Mouse (Mus musculus) hindbrain, postnatal 0 days (tissue): ENCODE data around the gene Gm17428. TPM values are rescaled to one million over a fixed set of nuclear protein-coding genes. Genes with fewer than 3 reads are reported as not detected.

ENCODE experiments used
- ATAC-seq: fragments of 200-750 bp; cut with Nextera tagmentation; 2 replicates; pipeline ENCODE4 v1.8.0; 2017; ENCODE audit warnings: mild to moderate bottlenecking, moderate TSS enrichment, moderate library complexity
- DNase-seq: peaks from one replicate; pipeline ENCODE4 v3.0.0-alpha.2; 2015; ENCODE audit warnings: low spot score
- H3K27ac ChIP-seq: fragments of 300-500 bp; sonication (generic); 2 replicates; pipeline ENCODE4 v1.5.1; 2014; ENCODE audit warnings: mild to moderate bottlenecking
- H3K27me3 ChIP-seq: fragments of 300-500 bp; sonication (generic); 2 replicates; pipeline ENCODE4 v1.6.1; 2014; ENCODE audit warnings: low read length, mixed read lengths; ENCODE audit not compliant: insufficient read depth
- H3K36me3 ChIP-seq: fragments of 300-500 bp; sonication (generic); 2 replicates; pipeline ENCODE4 v1.6.1; 2014; ENCODE audit warnings: low read length, mixed read lengths; ENCODE audit not compliant: insufficient read depth
- H3K4me1 ChIP-seq: fragments of 300-500 bp; sonication (generic); 2 replicates; pipeline ENCODE4 v1.6.1; 2014; ENCODE audit warnings: antibody characterized with exemption, low read length, mixed read lengths; ENCODE audit not compliant: insufficient read depth
- H3K4me2 ChIP-seq: fragments of 300-500 bp; sonication (generic); 2 replicates; pipeline ENCODE4 v1.6.1; 2014; ENCODE audit warnings: low read depth, mild to moderate bottlenecking, low read length, moderate library complexity, mixed read lengths
- H3K4me3 ChIP-seq: fragments of 300-500 bp; sonication (generic); 2 replicates; pipeline ENCODE4 v1.5.1; 2014; ENCODE audit warnings: low read length
- H3K9ac ChIP-seq: fragments of 300-500 bp; sonication (generic); replicated peaks from 2 replicates; pipeline ENCODE4 v1.6.1; 2014; ENCODE audit warnings: mild to moderate bottlenecking, low read length, moderate library complexity, mixed read lengths
- H3K9me3 ChIP-seq: fragments of 300-500 bp; sonication (generic); 2 replicates; pipeline ENCODE4 v1.6.1; 2016; ENCODE audit warnings: low read length, mixed read lengths
- CTCF ChIP-seq: IDR thresholded peaks from 2 replicates; pipeline ENCODE4 v1.5.1; 2016; ENCODE audit warnings: antibody characterized with exemption, control low read depth, low read depth
- WGBS: fragments of 180-500 bp; shearing (Covaris S2); extraction: QIAGEN DNeasy Blood & Tissue Kit; methylation state at CpG from one replicate; pipeline ENCODE4 v1.1.7; 2014; 5-methylcytosine and 5-hydroxymethylcytosine counted together
- microRNA counts: library from miRNA; unstranded; fragments of <30 nt; microRNA quantifications from one replicate; lab custom pipeline; 2015
- microRNA-seq, 2 experiments: library from miRNA; unstranded; fragments of <30 nt; microRNA quantifications; one replicate each; pipeline ENCODE4; 2016
- polyA plus RNA-seq: library from polyadenylated mRNA; unstranded; fragments of >200 nt; fragmentation: Nextera tagmentation; extraction: Ambion mirVana; gene quantifications from 2 replicates; pipeline ENCODE4 v1.2.1, GENCODE M21; 2015
- total RNA-seq: library from RNA; depleted of rRNA; stranded (reverse); fragments of >200 nt; gene quantifications from 2 replicates; pipeline ENCODE4 v1.2.3, GENCODE M21; 2014; rRNA removed

Gm17428 gene
- total and polyA plus RNA-seq, 2 experiments from 2014 or later = not detected

- TF ChIP-seq CTCF = no peak
- H3K9ac ChIP-seq = no peak overlapping the region
- no peaks in the 10 kb centered on the region for H3K27me3 ChIP-seq
- H3K36me3 ChIP-seq = peaks cover 30% of the 10 kb centered on the region
- WGBS = 92% methylated on average over 15 of the region's 15 CpGs
- no peak overlapping the region for H3K4me3 ChIP-seq
- no peaks in the 10 kb centered on the region; the same call in 1 of the 2 replicates for H3K4me1 ChIP-seq
- H3K27ac ChIP-seq = no peak overlapping the region
- ATAC-seq (no peak), DNase-seq (no peak)
- H3K4me2 ChIP-seq = no peak overlapping the region
- H3K9me3 ChIP-seq = no peaks in the 10 kb centered on the region
Observed at GRCm38 (mm10) chr14:55023011-55023410, 46.3 kb downstream of the Gm17428 start.

GRCm38 (mm10) chr14:55024236-55024635 lies 47.5 kb downstream of the Gm17428 start:
- DNase-seq (peak; percentile 89), ATAC-seq (peak; percentile 29; the same call in 1 of the 2 replicates)
- peaks cover 5% of the 10 kb centered on the region for H3K4me1 ChIP-seq
- peak; percentile 87 for TF ChIP-seq CTCF
- WGBS = 58% methylated on average over 7 of the region's 7 CpGs
- H3K4me3 ChIP-seq = no peak overlapping the region
- no peak overlapping the region for H3K9ac ChIP-seq
- no peak overlapping the region for H3K4me2 ChIP-seq
- no peaks in the 10 kb centered on the region for H3K9me3 ChIP-seq
- peaks cover 30% of the 10 kb centered on the region for H3K36me3 ChIP-seq
- H3K27me3 ChIP-seq = no peaks in the 10 kb centered on the region
- H3K27ac ChIP-seq = no peak overlapping the region

GRCm38 (mm10) chr14:55025527-55025926 lies 48.8 kb downstream of the Gm17428 start:
- Histone ChIP-seq H3K9me3 (no peaks in the 10 kb centered on the region), H3K27me3 (no peaks in the 10 kb centered on the region), H3K4me2 (no peak overlapping the region), H3K36me3 (peaks cover 28% of the 10 kb centered on the region), H3K9ac (no peak overlapping the region), H3K4me3 (no peak overlapping the region), H3K27ac (no peak overlapping the region), H3K4me1 (peaks cover 7% of the 10 kb centered on the region)
- DNase-seq (no peak), ATAC-seq (no peak)
- 79% methylated on average over 5 of the region's 5 CpGs for WGBS
- TF ChIP-seq CTCF = peak; percentile 53

MicroRNAs encoded within 50 kb of the gene (microRNA counts, 519-probe panel; counts per million panel counts)
- microRNA mmu-miR-208a (lab: Ali Mortazavi, UCI) = 2,658 counts per million, percentile 41 among the panel's probes with 10 or more counts
- microRNA mmu-miR-208b (lab: Ali Mortazavi, UCI) = 1,133 counts per million, percentile 14 among the panel's probes with 10 or more counts

Small RNA genes within 50 kb of the gene (microRNA-seq; reads per million reads assigned to microRNA genes)
- gene Mir208a = 1.1 to 4.8 reads per million in 2 experiments
- gene Mir208b = 6.4 to 37.2 reads per million in 2 experiments

Other genes with a start within 250 kb of the Gm17428 start
- 8.9 and 10.6 TPM in 2 replicates for gene Slc7a8, start 195.0 kb upstream of the Gm17428 start, total RNA-seq
- 7.9 and 9.3 TPM in 2 replicates for gene Slc7a8, start 195.0 kb upstream of the Gm17428 start, polyA plus RNA-seq
- gene Rnf212b, start 162.8 kb upstream of the Gm17428 start, total RNA-seq = not detected in 2 replicates
- gene Rnf212b, start 162.8 kb upstream of the Gm17428 start, polyA plus RNA-seq = not detected in 2 replicates
- 7.8 and 9.6 TPM in 2 replicates for gene Homez, start 106.0 kb upstream of the Gm17428 start, total RNA-seq
- 9.0 and 9.3 TPM in 2 replicates for gene Homez, start 106.0 kb upstream of the Gm17428 start, polyA plus RNA-seq
- gene Ppp1r3e, start 99.4 kb upstream of the Gm17428 start, total RNA-seq = 21.3 and 26.5 TPM in 2 replicates
- gene Ppp1r3e, start 99.4 kb upstream of the Gm17428 start, polyA plus RNA-seq = 4.0 and 5.1 TPM in 2 replicates
- 28.4 and 37.1 TPM in 2 replicates for gene Bcl2l2, start 93.6 kb upstream of the Gm17428 start, total RNA-seq
- gene Bcl2l2, start 93.6 kb upstream of the Gm17428 start, polyA plus RNA-seq = 4.3 and 4.6 TPM in 2 replicates
- gene Gm20521, start 93.5 kb upstream of the Gm17428 start, total RNA-seq = 3.0 and 6.8 TPM in 2 replicates
- 1.3 and 1.9 TPM in 2 replicates for gene Gm20521, start 93.5 kb upstream of the Gm17428 start, polyA plus RNA-seq
- 88.1 and 109 TPM in 2 replicates for gene Pabpn1, start 84.4 kb upstream of the Gm17428 start, total RNA-seq
- 145 and 154 TPM in 2 replicates for gene Pabpn1, start 84.4 kb upstream of the Gm17428 start, polyA plus RNA-seq
- 605 and 606 TPM in 2 replicates for gene Slc22a17, start 63.8 kb upstream of the Gm17428 start, total RNA-seq
- gene Slc22a17, start 63.8 kb upstream of the Gm17428 start, polyA plus RNA-seq = 349 and 369 TPM in 2 replicates
- 38.0 and 43.1 TPM in 2 replicates for gene Efs, start 50.8 kb upstream of the Gm17428 start, total RNA-seq
- gene Efs, start 50.8 kb upstream of the Gm17428 start, polyA plus RNA-seq = 12.9 and 13.8 TPM in 2 replicates
- not detected in 2 replicates for gene Il25, start 44.2 kb upstream of the Gm17428 start, total RNA-seq
- gene Il25, start 44.2 kb upstream of the Gm17428 start, polyA plus RNA-seq = 0.95 and 1.2 TPM in 2 replicates
- gene Cmtm5, start 40.7 kb upstream of the Gm17428 start, total RNA-seq = 62.6 and 74.1 TPM in 2 replicates
- gene Cmtm5, start 40.7 kb upstream of the Gm17428 start, polyA plus RNA-seq = 44.8 and 52.1 TPM in 2 replicates
- gene Myh6, start 10.0 kb upstream of the Gm17428 start, total RNA-seq = 0.21 and 0.32 TPM in 2 replicates
- gene Myh6, start 10.0 kb upstream of the Gm17428 start, polyA plus RNA-seq = 1.1 and 1.4 TPM in 2 replicates
- gene Myh7, start 17.7 kb downstream of the Gm17428 start, total RNA-seq = 1.3 and 2.0 TPM in 2 replicates
- 6.5 and 8.6 TPM in 2 replicates for gene Myh7, start 17.7 kb downstream of the Gm17428 start, polyA plus RNA-seq
- gene Ngdn, start 38.5 kb downstream of the Gm17428 start, total RNA-seq = 16.6 and 25.4 TPM in 2 replicates
- gene Ngdn, start 38.5 kb downstream of the Gm17428 start, polyA plus RNA-seq = 53.2 and 55.2 TPM in 2 replicates
- 10.7 and 10.9 TPM in 2 replicates for gene Zfhx2, start 115.4 kb downstream of the Gm17428 start, total RNA-seq
- 8.1 and 8.4 TPM in 2 replicates for gene Zfhx2, start 115.4 kb downstream of the Gm17428 start, polyA plus RNA-seq
- gene Thtpa, start 117.9 kb downstream of the Gm17428 start, total RNA-seq = 37.7 and 44.1 TPM in 2 replicates
- 31.8 and 32.8 TPM in 2 replicates for gene Thtpa, start 117.9 kb downstream of the Gm17428 start, polyA plus RNA-seq
- gene Ap1g2, start 129.7 kb downstream of the Gm17428 start, total RNA-seq = 5.7 and 6.5 TPM in 2 replicates
- 5.9 and 6.1 TPM in 2 replicates for gene Ap1g2, start 129.7 kb downstream of the Gm17428 start, polyA plus RNA-seq
- 124 and 126 TPM in 2 replicates for gene Jph4, start 140.0 kb downstream of the Gm17428 start, total RNA-seq
- gene Jph4, start 140.0 kb downstream of the Gm17428 start, polyA plus RNA-seq = 28.3 and 29.4 TPM in 2 replicates
- gene Dhrs2, start 245.1 kb downstream of the Gm17428 start, total RNA-seq = 1.7 TPM in 1 of 2 replicates, not detected in the other
- gene Dhrs2, start 245.1 kb downstream of the Gm17428 start, polyA plus RNA-seq = 1.6 and 2.0 TPM in 2 replicates